In genomic region chr11:75012997-75013694, GRCm38 (mm10) we compare ENCODE assay signal across 9 mouse cellular contexts.
DNase-seq lines count a peak whose midpoint lies in the region; ATAC-seq and TF ChIP-seq lines count a peak whose summit lies in the region.
"Had no signal": no experiment of that assay in that cellular context is flagged by ENCODE, and none has a peak within 500 bp of the region (broad histone marks: within the 10 kb centered on the region; RNA-seq: fewer than 3 reads in every experiment).

No protein-coding gene starts in this region.

- 0 out of 2 replicates have a peak, but pooled peaks have one; percentile 17 for TF ChIP-seq CTCF in kidney, postnatal 0 days (IDR thresholded peaks at IDR 0.05; ENCODE audit: low read depth)
- TF ChIP-seq CTCF in lung, adult 2 months (IDR thresholded peaks at IDR 0.05; ENCODE audit: insufficient read depth, low read length), result no peak

- H3K9me3 ChIP-seq in forebrain, embryonic 14.5 days (replicated peaks; ENCODE audit: control insufficient read depth, low read length), result no peaks in the 10 kb centered on the region
- H3K9me3 ChIP-seq in heart, embryonic 16.5 days (replicated peaks; ENCODE audit: control insufficient read depth, low read length), result no peaks in the 10 kb centered on the region
- H3K9me3 ChIP-seq in kidney, postnatal 0 days (replicated peaks; ENCODE audit: low read length), result no peaks in the 10 kb centered on the region

- ATAC-seq in activated CD4-positive, CD25-positive, alpha-beta regulatory T cell, adult 4 months, result peak; percentile 81
- ATAC-seq in forebrain, embryonic 14.5 days, result no peak
- peak; percentile 72 for ATAC-seq in heart, embryonic 16.5 days (replicated peaks; ENCODE audit: extremely low read depth, insufficient read depth, low FRiP score)
- ATAC-seq in kidney, postnatal 0 days (replicated peaks; ENCODE audit: low FRiP score, low read depth), result peak; percentile 57; the same call in 1 of the 2 replicates

- peak; percentile 22; the same call in 1 of the 2 replicates for TF ChIP-seq POLR2A in lung, adult 2 months (IDR thresholded peaks at IDR 0.05; ENCODE audit: borderline replicate concordance, extremely low read depth, low read depth, low read length)

- H3K27me3 ChIP-seq in forebrain, embryonic 14.5 days (replicated peaks; ENCODE audit: control insufficient read depth, insufficient read depth, low read length), result no peaks in the 10 kb centered on the region
- H3K27me3 ChIP-seq in heart, embryonic 16.5 days (ENCODE audit: control insufficient read depth, insufficient read depth, low read length), result no peaks in the 10 kb centered on the region
- H3K27me3 ChIP-seq in kidney, postnatal 0 days (ENCODE audit: insufficient read depth, low read length), result no peaks in the 10 kb centered on the region

- DNase-seq in B cell, adult 2 months, result peak; percentile 45 to 55
- DNase-seq in forebrain, embryonic 14.5 days (ENCODE audit: low spot score), result peak; percentile 53
- DNase-seq in kidney, postnatal 0 days (ENCODE audit: low spot score), result peak; percentile 91
- peak; percentile 28 for DNase-seq in lung, adult 2 months
- peak; percentile 48 for DNase-seq in right cerebral cortex, adult 18-20 months
- peak; percentile 81 to 90 for DNase-seq in thymus, postnatal 36 days

- no peak overlapping the region for H3K4me2 ChIP-seq in forebrain, embryonic 14.5 days (ENCODE audit: low read length)
- peak overlapping the region; percentile 53 for H3K4me2 ChIP-seq in heart, embryonic 16.5 days (ENCODE audit: low read depth, low read length)
- H3K4me2 ChIP-seq in kidney, postnatal 0 days (ENCODE audit: low read length), result peak overlapping the region; percentile 30; the same call in 1 of the 2 replicates

- no peaks in the 10 kb centered on the region for H3K36me3 ChIP-seq in forebrain, embryonic 14.5 days (ENCODE audit: control insufficient read depth, insufficient read depth, low read length)
- H3K36me3 ChIP-seq in heart, embryonic 16.5 days (ENCODE audit: control insufficient read depth, insufficient read depth), result no peaks in the 10 kb centered on the region
- H3K36me3 ChIP-seq in kidney, postnatal 0 days (ENCODE audit: insufficient read depth, low read length), result no peaks in the 10 kb centered on the region

- peak overlapping the region; percentile 59 for H3K27ac ChIP-seq in forebrain, embryonic 14.5 days (ENCODE audit: low read depth, low read length)
- H3K27ac ChIP-seq in heart, embryonic 16.5 days (ENCODE audit: low read length), result peak overlapping the region; percentile 97
- H3K27ac ChIP-seq in kidney, postnatal 0 days, result peak overlapping the region; percentile 87

- peaks cover 19% of the 10 kb centered on the region for H3K4me1 ChIP-seq in forebrain, embryonic 14.5 days (ENCODE audit: control insufficient read depth, insufficient read depth, low read length)
- H3K4me1 ChIP-seq in heart, embryonic 16.5 days (ENCODE audit: control insufficient read depth, insufficient read depth, low read length), result peaks cover 59% of the 10 kb centered on the region
- peaks cover 10% of the 10 kb centered on the region; the same call in 1 of the 2 replicates for H3K4me1 ChIP-seq in kidney, postnatal 0 days (replicated peaks; ENCODE audit: insufficient read depth, low read length)
- H3K4me1 ChIP-seq in lung, adult 2 months (ENCODE audit: control insufficient read depth, insufficient read depth, low read length), result peaks cover 20% of the 10 kb centered on the region

- H3K4me3 ChIP-seq in forebrain, embryonic 14.5 days (ENCODE audit: low read depth, low read length), result no peak overlapping the region
- peak overlapping the region; percentile 4 for H3K4me3 ChIP-seq in heart, embryonic 16.5 days (ENCODE audit: low read length)
- H3K4me3 ChIP-seq in kidney, postnatal 0 days (replicated peaks; ENCODE audit: low read depth, low read length), result no peak overlapping the region
- H3K4me3 ChIP-seq in lung, adult 2 months (replicated peaks; ENCODE audit: extremely low read depth, low read depth, low read length), result no peak overlapping the region
- H3K4me3 ChIP-seq: erythroblast, embryonic 14.5 days had no signal

- 48% methylated on average over 12 of the region's 12 CpGs for WGBS in forebrain, embryonic 14.5 days
- WGBS in heart, embryonic 16.5 days, result 4% methylated on average over 12 of the region's 12 CpGs
- WGBS in kidney, postnatal 0 days, result 29% methylated on average over 12 of the region's 12 CpGs
- 23% methylated on average over 12 of the region's 12 CpGs for WGBS in lung, adult 2 months

- no peak overlapping the region for H3K9ac ChIP-seq in forebrain, embryonic 14.5 days (ENCODE audit: low read length)
- peak overlapping the region; percentile 61 for H3K9ac ChIP-seq in heart, embryonic 16.5 days (ENCODE audit: low read length)
- no peak overlapping the region for H3K9ac ChIP-seq in kidney, postnatal 0 days (ENCODE audit: low read depth, low read length)

Comparison
In these comparisons a context has a peak if more than half of its experiments do, and no peak if none do; other contexts are left out.
1. DNase-seq: peak in every context shown above with its lines; median percentile 91 in kidney, postnatal 0 days; 86 in thymus, postnatal 36 days; 53 in forebrain, embryonic 14.5 days; 50 in B cell, adult 2 months; 48 in right cerebral cortex, adult 18-20 months; 28 in lung, adult 2 months.